Mouse (Mus musculus) monocyte, adult 5-6 weeks (primary cell): ENCODE data around the gene Bace1. TPM values are rescaled to one million over a fixed set of nuclear protein-coding genes. Genes with fewer than 3 reads are reported as not detected.

Source experiments
- ATAC-seq: fragments of 153-309, 156-312 bp; replicated peaks from 2 replicates; pipeline ENCODE4 v1.8.0; 2017; ENCODE audit warnings: mild to moderate bottlenecking; ENCODE audit not compliant: low TSS enrichment, insufficient number of reproducible peaks, severe bottlenecking, poor library complexity, low FRiP score
- total RNA-seq: library from RNA; stranded (forward); fragments of 200-1000, 200-491, 200-594 nt; gene quantifications from 3 replicates; pipeline ENCODE4 v1.2.3, GENCODE M21; 2017

Gene Bace1
- 0.29 to 1.1 TPM (median 0.43 TPM) in 3 replicates for total RNA-seq

- no peak for ATAC-seq
These were observed at the start of gene Bace1 for GRCm38 (mm10) chr9:45838434-45839138. Gene Bace1 (plus strand): TSS chr9:45838580.

- ATAC-seq = no peak
These were observed 46.8 kb upstream of the Bace1 start for GRCm38 (mm10) chr9:45791456-45792142.

GRCm38 (mm10) chr9:45792235-45792634, 46.1 kb upstream of the Bace1 start:
- ATAC-seq = no peak

- no peak for ATAC-seq
These were observed 44.7 kb upstream of the Bace1 start for GRCm38 (mm10) chr9:45793697-45794096.

GRCm38 (mm10) chr9:45795722-45796121, 42.7 kb upstream of the Bace1 start:
- ATAC-seq = no peak

GRCm38 (mm10) chr9:45797271-45797670, 41.1 kb upstream of the Bace1 start:
- ATAC-seq = no peak

GRCm38 (mm10) chr9:45798467-45799164, 39.8 kb upstream of the Bace1 start:
- ATAC-seq = no peak

- ATAC-seq = no peak
These were observed 39.0 kb upstream of the Bace1 start for GRCm38 (mm10) chr9:45799402-45799801.

- ATAC-seq = no peak
These were observed 35.2 kb upstream of the Bace1 start for GRCm38 (mm10) chr9:45803070-45803774.

- ATAC-seq = no peak
These were observed 31.5 kb upstream of the Bace1 start for GRCm38 (mm10) chr9:45806847-45807246.

- ATAC-seq = no peak
These were observed 31.0 kb upstream of the Bace1 start for GRCm38 (mm10) chr9:45807337-45807736.

GRCm38 (mm10) chr9:45807761-45808160, 30.6 kb upstream of the Bace1 start:
- no peak for ATAC-seq

- ATAC-seq = no peak
These were observed 26.4 kb upstream of the Bace1 start for GRCm38 (mm10) chr9:45811946-45812345.

- no peak for ATAC-seq
These were observed 23.3 kb upstream of the Bace1 start for GRCm38 (mm10) chr9:45815113-45815512.

GRCm38 (mm10) chr9:45815525-45815924, 22.9 kb upstream of the Bace1 start:
- peak; percentile 31; the same call in 1 of the 2 replicates for ATAC-seq

- ATAC-seq = no peak
These were observed 19.9 kb upstream of the Bace1 start for GRCm38 (mm10) chr9:45818406-45819011.

GRCm38 (mm10) chr9:45827663-45828290, 10.6 kb upstream of the Bace1 start:
- no peak for ATAC-seq

GRCm38 (mm10) chr9:45828291-45828963, 10.0 kb upstream of the Bace1 start, which contains the start of gene Cep164:
Gene Cep164 (minus strand): TSS chr9:45828691.
- ATAC-seq = peak; percentile 99
